Mouse (Mus musculus) T-cell, adult 2 months (primary cell): ENCODE measurements around the gene Esyt2.
A peak's percentile ranks its signal among the peaks of the same experiment; 100 is the strongest.

Experiments used
- DNase-seq: peaks from one replicate; pipeline ENCODE4 v3.0.0; 2022; ENCODE audit warnings: low spot score

Esyt2 gene

GRCm38 (mm10) chr12:116280149-116280652, 795 bp upstream of the Esyt2 start:
- DNase-seq, result no peak

- no peak for DNase-seq
These were observed 658 bp downstream of the Esyt2 start for GRCm38 (mm10) chr12:116281427-116282281.

GRCm38 (mm10) chr12:116282856-116283255, 1.9 kb downstream of the Esyt2 start:
- no peak for DNase-seq

- peak; percentile 26 for DNase-seq
These were observed 2.5 kb downstream of the Esyt2 start for GRCm38 (mm10) chr12:116283511-116283910.

- DNase-seq, result no peak
These were observed 12.2 kb downstream of the Esyt2 start for GRCm38 (mm10) chr12:116293185-116293584.

GRCm38 (mm10) chr12:116293599-116294292, 12.8 kb downstream of the Esyt2 start:
- no peak for DNase-seq

GRCm38 (mm10) chr12:116299906-116300305, 18.9 kb downstream of the Esyt2 start:
- DNase-seq, result peak; percentile 43

GRCm38 (mm10) chr12:116302181-116302580, 21.2 kb downstream of the Esyt2 start:
- no peak for DNase-seq

- no peak for DNase-seq
These were observed 25.0 kb downstream of the Esyt2 start for GRCm38 (mm10) chr12:116306042-116306441.

- no peak for DNase-seq
These were observed 26.9 kb downstream of the Esyt2 start for GRCm38 (mm10) chr12:116307870-116308269.

GRCm38 (mm10) chr12:116308612-116309011, 27.6 kb downstream of the Esyt2 start:
- DNase-seq, result no peak

GRCm38 (mm10) chr12:116313816-116314215, 32.8 kb downstream of the Esyt2 start:
- DNase-seq, result peak; percentile 35

- peak; percentile 46 for DNase-seq
These were observed 34.5 kb downstream of the Esyt2 start for GRCm38 (mm10) chr12:116315498-116315897.

GRCm38 (mm10) chr12:116317818-116318217, 36.8 kb downstream of the Esyt2 start:
- DNase-seq, result no peak

GRCm38 (mm10) chr12:116325545-116325944, 44.5 kb downstream of the Esyt2 start:
- no peak for DNase-seq

GRCm38 (mm10) chr12:116326159-116326558, 45.2 kb downstream of the Esyt2 start:
- no peak for DNase-seq

- DNase-seq, result no peak
These were observed 53.3 kb downstream of the Esyt2 start for GRCm38 (mm10) chr12:116334253-116334652.

GRCm38 (mm10) chr12:116340160-116340559, 59.2 kb downstream of the Esyt2 start:
- DNase-seq, result no peak

- no peak for DNase-seq
These were observed 67.8 kb downstream of the Esyt2 start for GRCm38 (mm10) chr12:116348755-116349286.

- DNase-seq, result no peak
These were observed 68.4 kb downstream of the Esyt2 start for GRCm38 (mm10) chr12:116349376-116349775.

- DNase-seq, result no peak
These were observed 70.0 kb downstream of the Esyt2 start for GRCm38 (mm10) chr12:116351022-116351421.

- DNase-seq, result no peak
These were observed 71.4 kb downstream of the Esyt2 start for GRCm38 (mm10) chr12:116352404-116352803.

GRCm38 (mm10) chr12:116354694-116355093, 73.7 kb downstream of the Esyt2 start:
- DNase-seq, result no peak
